Mouse (Mus musculus) cerebellum, adult 2 months (tissue): ENCODE results near the gene Tbcel. TPM values are rescaled to one million over a fixed set of nuclear protein-coding genes. Genes with fewer than 3 reads are reported as not detected.
A peak's percentile ranks its signal among the peaks of the same experiment; 100 is the strongest.

Source experiments
- DNase-seq, 2 experiments: peaks; one replicate each; pipeline ENCODE4 v3.0.0; 2021
- H3K27ac ChIP-seq: fragments of 200-500 bp; 2 replicates; pipeline ENCODE4 v1.5.1; 2012; ENCODE audit warnings: low read length, control low read depth, inconsistent platforms; ENCODE audit not compliant: insufficient read depth
- H3K27me3 ChIP-seq: fragments of 200-500 bp; 2 replicates; pipeline ENCODE4 v1.6.1; 2012; ENCODE audit warnings: inconsistent platforms, mild to moderate bottlenecking, low read length, moderate library complexity; ENCODE audit not compliant: control insufficient read depth, insufficient read depth
- H3K4me1 ChIP-seq: fragments of 200-500 bp; 2 replicates; pipeline ENCODE4 v1.6.1; 2011; ENCODE audit warnings: low read length; ENCODE audit not compliant: control insufficient read depth, insufficient read depth
- H3K4me3 ChIP-seq: fragments of 200-500 bp; replicated peaks from 2 replicates; pipeline ENCODE3; 2011; ENCODE audit warnings: mild to moderate bottlenecking, low read depth, low read length, control low read depth; ENCODE audit not compliant: insufficient read depth
- CTCF ChIP-seq: fragments of 200-500 bp; IDR thresholded peaks from 2 replicates; pipeline ENCODE4 v1.5.1; 2011; ENCODE audit warnings: low read depth, mild to moderate bottlenecking, control low read depth, low read length, moderate library complexity, borderline replicate concordance; ENCODE audit not compliant: insufficient read depth
- POLR2A ChIP-seq: fragments of 200-500 bp; IDR thresholded peaks from 2 replicates; pipeline ENCODE4 v1.6.1; 2011; ENCODE audit warnings: low read length, control low read depth, borderline replicate concordance; ENCODE audit not compliant: insufficient read depth
- WGBS: fragments of 180-500 bp; shearing (Covaris S2); methylation state at CpG from one replicate; pipeline ENCODE4 v1.1.7; 2018; 5-methylcytosine and 5-hydroxymethylcytosine counted together
- polyA plus RNA-seq: library from polyadenylated mRNA; depleted of rRNA; stranded (reverse); fragments of >200 nt; gene quantifications from 2 replicates; pipeline ENCODE4 v1.2.3, GENCODE M21; 2012

Tbcel gene
- polyA plus RNA-seq, 1 experiment = 32.8 TPM

DNA sequence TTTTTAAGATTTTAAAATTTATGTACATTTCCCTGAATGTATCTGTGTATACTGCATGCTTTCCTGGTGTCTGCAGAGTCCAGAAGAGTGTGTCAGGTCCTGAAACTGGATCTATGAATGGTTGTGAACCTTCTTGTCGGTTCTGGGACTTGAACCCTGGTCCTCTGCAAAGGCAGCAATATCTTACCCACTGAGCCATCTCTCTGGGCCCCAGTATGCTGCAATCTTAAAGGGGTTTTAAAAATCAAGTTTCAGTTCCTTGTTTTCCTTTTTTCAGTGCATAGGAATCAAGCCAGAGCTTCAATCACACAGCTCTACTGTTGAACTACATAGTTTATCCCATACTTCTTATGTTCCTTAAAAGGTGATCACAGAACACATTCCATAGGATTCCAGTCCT is 24.7 kb downstream of the Tbcel start:
- TF ChIP-seq POLR2A (no peak), CTCF (no peak)
- DNase-seq = no peak
- Histone ChIP-seq H3K4me1 (no peaks in the 10 kb centered on the region), H3K27ac (no peak overlapping the region), H3K4me3 (no peak overlapping the region), H3K27me3 (no peaks in the 10 kb centered on the region)
- WGBS = 91% methylated on average over 1 of the region's 1 CpGs

DNA sequence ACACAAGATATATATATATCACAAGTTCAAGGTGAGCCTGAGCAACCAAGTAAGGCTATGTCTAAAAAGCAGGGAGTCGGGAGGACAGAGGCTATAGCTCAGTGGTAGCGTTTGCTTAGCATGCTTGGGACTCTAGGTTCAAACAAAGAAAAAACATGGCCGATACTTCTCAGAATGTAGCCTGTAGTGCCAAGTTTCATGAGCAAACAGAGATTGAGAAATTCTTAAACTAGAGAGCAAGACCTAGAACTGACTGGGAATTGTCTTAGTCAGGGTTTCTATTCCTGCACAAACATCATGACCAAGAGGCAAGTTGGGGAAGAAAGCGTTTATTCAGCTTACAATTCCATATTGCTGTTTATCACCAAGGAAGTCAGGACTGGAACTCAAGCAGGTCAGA is 31.4 kb downstream of the Tbcel start:
- DNase-seq = no peak
- WGBS = 91% methylated on average over 4 of the region's 4 CpGs
- Histone ChIP-seq H3K27ac (no peak overlapping the region), H3K27me3 (no peaks in the 10 kb centered on the region), H3K4me3 (no peak overlapping the region), H3K4me1 (no peaks in the 10 kb centered on the region)
- TF ChIP-seq CTCF = no peak

DNA sequence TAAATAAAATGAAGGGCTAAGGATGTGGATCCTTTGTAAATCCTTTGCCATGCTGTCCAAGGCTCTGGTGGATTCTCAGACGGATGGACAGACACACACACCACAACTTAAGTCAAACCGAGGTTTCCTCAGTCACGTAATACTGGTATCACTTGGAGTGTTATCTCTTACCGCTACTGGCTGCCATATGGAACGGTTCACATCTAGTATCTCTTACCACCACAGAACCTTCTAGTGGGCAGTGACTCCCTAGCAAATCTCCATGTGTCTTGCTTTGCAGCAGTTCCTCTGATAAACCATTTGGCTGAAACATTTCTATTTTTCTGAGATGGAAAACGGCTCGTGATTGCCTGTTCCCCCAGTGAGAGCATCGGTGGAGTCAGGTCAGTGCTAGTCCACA is 33.4 kb downstream of the Tbcel start:
- Histone ChIP-seq H3K4me3 (no peak overlapping the region), H3K4me1 (peaks cover 5% of the 10 kb centered on the region; the same call in 1 of the 2 replicates), H3K27me3 (no peaks in the 10 kb centered on the region), H3K27ac (no peak overlapping the region)
- 89% methylated on average over 8 of the region's 8 CpGs for WGBS
- TF ChIP-seq POLR2A (no peak), CTCF (no peak)
- DNase-seq = no peak

DNA sequence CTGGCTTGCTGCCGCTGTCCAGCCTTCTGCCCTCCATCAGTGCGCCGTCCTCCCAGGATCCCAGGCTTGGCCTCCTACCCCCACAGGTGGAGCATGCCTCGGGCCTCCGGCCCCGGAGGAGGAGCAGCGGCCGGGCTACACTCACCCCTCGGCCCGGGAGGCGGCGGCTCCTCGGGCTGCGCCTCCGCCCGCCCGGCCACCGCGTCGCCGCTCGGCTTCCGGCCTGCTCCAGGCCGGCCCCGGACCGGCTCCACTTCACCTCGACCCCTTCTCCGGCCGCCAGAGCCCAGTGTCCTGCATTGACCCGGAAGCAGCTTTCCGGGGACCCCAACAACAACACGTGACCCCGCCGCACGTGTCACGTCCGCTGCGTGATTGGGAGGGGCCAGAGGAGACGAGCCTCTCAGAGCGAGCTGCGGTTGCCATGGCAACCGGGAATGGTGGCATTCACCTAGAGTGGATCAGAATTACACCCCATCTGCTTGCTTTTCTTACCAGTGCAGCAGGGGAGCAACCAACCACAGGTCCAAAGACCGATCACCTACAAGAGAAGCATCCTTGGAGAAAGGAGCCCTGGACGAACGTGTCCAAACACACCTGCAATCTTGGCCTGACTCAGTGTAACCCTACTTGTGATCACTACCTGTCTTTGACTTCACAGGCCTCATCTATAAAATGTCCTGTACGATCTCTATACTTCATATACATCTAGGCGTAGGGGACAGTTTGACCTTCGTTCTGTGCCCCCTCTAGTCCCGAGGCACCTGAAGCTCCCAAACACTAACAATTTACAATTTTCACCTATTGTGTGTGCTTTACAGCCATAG is 35.5 kb downstream of the Tbcel start:
- Histone ChIP-seq H3K4me3 (peak overlapping the region; percentile 64), H3K27me3 (no peaks in the 10 kb centered on the region), H3K4me1 (peaks cover 8% of the 10 kb centered on the region; the same call in 1 of the 2 replicates), H3K27ac (peak overlapping the region; percentile 45; the same call in 1 of the 2 replicates)
- peak; percentile 92 to 96 for DNase-seq
- TF ChIP-seq CTCF (no peak), POLR2A (peak; percentile 46; the same call in 1 of the 2 replicates)
- 5% methylated on average over 49 of the region's 49 CpGs for WGBS

DNA sequence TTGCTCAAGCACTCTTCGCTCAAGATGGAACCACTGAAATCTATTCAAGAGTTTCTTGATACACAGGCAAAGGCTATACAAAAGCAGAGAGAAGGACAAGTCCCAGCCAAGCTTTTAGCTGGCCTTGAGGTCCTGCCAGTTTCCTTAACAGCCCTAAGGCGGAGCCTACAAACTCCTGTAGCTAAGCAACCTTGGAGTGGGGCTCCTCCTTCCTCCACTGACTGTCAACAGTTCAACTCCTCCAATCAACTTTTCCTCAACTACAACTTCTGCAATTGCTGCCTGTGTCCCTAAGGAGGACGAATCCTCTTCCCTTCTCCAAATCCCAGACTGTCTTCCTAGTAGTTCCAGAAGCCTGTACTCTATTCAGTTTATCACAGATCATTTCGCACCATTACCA is 36.4 kb downstream of the Tbcel start:
- Histone ChIP-seq H3K27me3 (no peaks in the 10 kb centered on the region), H3K27ac (no peak overlapping the region; the same call in 1 of the 2 replicates), H3K4me3 (peak overlapping the region; percentile 64), H3K4me1 (peaks cover 8% of the 10 kb centered on the region; the same call in 1 of the 2 replicates)
- no peak for TF ChIP-seq POLR2A
- WGBS = 30% methylated on average over 4 of the region's 4 CpGs
- DNase-seq = peak in 1 of 2 experiments; percentile 32

DNA sequence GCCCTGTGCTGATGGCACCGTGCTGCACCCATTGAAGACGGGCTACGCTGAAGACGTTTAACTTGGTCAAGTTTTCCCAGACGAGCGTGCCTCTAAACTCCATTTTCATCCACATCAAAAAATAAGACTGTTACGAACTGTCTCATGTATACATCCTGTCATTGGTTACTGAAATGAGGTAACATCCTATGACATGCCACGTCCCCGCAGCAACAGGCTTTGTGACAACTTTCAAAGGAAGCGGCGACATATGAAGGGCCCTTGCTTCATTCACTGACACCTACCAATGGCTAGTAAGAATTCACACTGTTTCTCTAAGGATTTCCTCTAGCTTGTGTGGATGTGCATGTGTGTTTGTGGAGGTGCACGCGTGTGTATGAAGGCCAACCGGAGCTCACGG is 38.3 kb downstream of the Tbcel start:
- no peak for TF ChIP-seq CTCF
- TF ChIP-seq POLR2A = no peak
- H3K4me3 ChIP-seq = no peak overlapping the region
- H3K4me1 ChIP-seq = peaks cover 9% of the 10 kb centered on the region
- no peak overlapping the region for H3K27ac ChIP-seq
- no peaks in the 10 kb centered on the region for H3K27me3 ChIP-seq
- WGBS = 92% methylated on average over 15 of the region's 15 CpGs
- no peak for DNase-seq

DNA sequence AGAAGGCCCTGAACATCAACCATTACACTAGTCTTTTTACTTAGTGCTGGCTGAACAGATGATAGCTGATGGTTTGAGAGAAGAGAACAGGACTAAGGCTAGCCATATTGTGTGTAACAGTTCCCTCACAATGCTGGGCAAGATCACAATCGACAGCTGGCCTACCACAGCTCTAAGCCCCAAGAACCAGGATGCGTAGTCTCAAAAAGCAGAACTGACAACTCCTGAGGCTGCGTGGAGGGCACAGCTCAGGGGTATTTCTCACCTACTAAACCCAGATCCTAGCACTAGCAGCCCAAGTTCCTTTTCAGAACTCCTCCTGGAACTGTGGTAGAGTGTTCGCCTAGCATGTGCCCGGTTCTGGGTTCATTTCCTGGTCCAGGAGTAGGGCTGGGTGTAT is 39.2 kb downstream of the Tbcel start:
- H3K4me1 ChIP-seq = peaks cover 11% of the 10 kb centered on the region
- no peak for DNase-seq
- TF ChIP-seq CTCF = no peak
- TF ChIP-seq POLR2A = no peak
- 85% methylated on average over 5 of the region's 5 CpGs for WGBS
- H3K4me3 ChIP-seq = no peak overlapping the region
- no peaks in the 10 kb centered on the region for H3K27me3 ChIP-seq
- H3K27ac ChIP-seq = no peak overlapping the region

DNA sequence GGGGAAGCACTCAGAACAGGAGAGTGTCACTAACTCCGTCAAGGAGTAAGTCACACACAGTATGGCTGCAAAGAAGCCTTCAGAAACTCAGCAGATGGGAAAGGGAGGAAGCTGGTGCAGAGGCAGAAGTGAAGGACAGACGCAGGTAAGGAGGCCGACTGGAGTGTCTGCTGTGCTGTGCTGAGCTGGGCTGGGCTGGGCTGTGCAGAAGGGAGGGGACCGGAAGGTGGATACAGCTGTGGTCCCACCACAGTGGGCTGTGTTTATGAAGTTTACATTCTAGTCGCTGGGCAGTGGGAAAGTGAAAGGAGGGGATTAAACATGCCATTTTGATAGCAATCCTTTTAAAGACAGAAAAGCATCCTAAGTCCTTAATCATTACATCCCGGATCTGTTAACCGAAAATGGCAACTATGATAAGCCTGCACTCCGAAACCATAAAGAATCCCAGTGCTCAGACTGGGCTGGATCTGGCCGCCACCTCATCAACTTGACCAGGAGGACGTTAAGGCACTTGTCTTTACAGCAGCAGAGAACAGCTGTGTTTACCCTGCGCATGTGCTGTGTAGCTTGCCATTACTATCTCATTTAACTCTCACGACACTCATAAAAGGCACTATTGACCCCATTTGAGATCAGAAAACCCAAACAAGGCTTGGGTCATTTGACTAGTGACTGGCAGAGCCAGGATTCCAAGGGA is 40.3 kb downstream of the Tbcel start:
- DNase-seq = no peak
- no peak overlapping the region for H3K27ac ChIP-seq
- no peak overlapping the region for H3K4me3 ChIP-seq
- no peaks in the 10 kb centered on the region for H3K27me3 ChIP-seq
- 87% methylated on average over 12 of the region's 12 CpGs for WGBS
- H3K4me1 ChIP-seq = peaks cover 11% of the 10 kb centered on the region
- TF ChIP-seq POLR2A (no peak), CTCF (no peak)
